Mouse (Mus musculus) Patski (cell line): ENCODE measurements around the gene Ambra1. TPM values are rescaled to one million over a fixed set of nuclear protein-coding genes. Genes with fewer than 3 reads are reported as not detected.

ENCODE experiments used
- ATAC-seq: fragments of 100-300 bp; one replicate; pipeline ENCODE4 v1.8.0; 2021
- CTCF ChIA-PET: fragments of 350-600 bp; sonication (Branson Sonifier 250); formaldehyde crosslinking; loops from one replicate; lab custom pipeline; 2022; ENCODE audit warnings: inconsistent platforms; lab: Charles Lee
- POLR2A ChIA-PET: fragments of 350-600 bp; sonication (Branson Sonifier 250); formaldehyde crosslinking; loops from one replicate; lab custom pipeline; 2022; ENCODE audit warnings: antibody characterized with exemption, inconsistent platforms; lab: Charles Lee
- DNase-seq: peaks from one replicate; pipeline ENCODE4 v3.0.0-alpha.2; 2011; ENCODE audit warnings: low read depth, low spot score
- H3K27me3 ChIP-seq: fragments of 371-371 bp; one replicate; pipeline ENCODE4 v1.5.1; 2021
- CTCF ChIP-seq: fragments of 100-300 bp; IDR thresholded peaks from one replicate; pipeline ENCODE4 v1.5.1; 2021
- in situ Hi-C: fragments of 300-500 bp; cut with MboI; formaldehyde crosslinking; loops from 3 replicates; pipeline ENCODE4 v1.11.1; 2018; ENCODE audit warnings: low pct_unique_long_range_greater_than_20kb, mixed read lengths
- polyA plus RNA-seq: library from polyadenylated mRNA; unstranded; gene quantifications from one replicate; pipeline ENCODE4 v1.2.3, GENCODE M21; 2021

The Ambra1 gene
- polyA plus RNA-seq, 1 experiment from 2014 or later: 27.5 TPM

GRCm38 (mm10) chr2:91965417-91965816 is 235.5 kb downstream of the Ambra1 start:
- ATAC-seq (no peak), DNase-seq (no peak)
- TF ChIP-seq CTCF: no peak
- ChIA-PET CTCF (no interaction called here), POLR2A (no interaction called here)
- H3K27me3 ChIP-seq: peaks cover 8% of the 10 kb centered on the region
- in situ Hi-C loops: no loop called here

- TF ChIP-seq CTCF: no peak
- no peak for DNase-seq
- in situ Hi-C loops: no loop called here
- peaks cover 8% of the 10 kb centered on the region for H3K27me3 ChIP-seq
- ChIA-PET CTCF (no interaction called here), POLR2A (no interaction called here)
- no peak for ATAC-seq
Observed at GRCm38 (mm10) chr2:91966367-91966766, 236.4 kb downstream of the Ambra1 start.

DNA sequence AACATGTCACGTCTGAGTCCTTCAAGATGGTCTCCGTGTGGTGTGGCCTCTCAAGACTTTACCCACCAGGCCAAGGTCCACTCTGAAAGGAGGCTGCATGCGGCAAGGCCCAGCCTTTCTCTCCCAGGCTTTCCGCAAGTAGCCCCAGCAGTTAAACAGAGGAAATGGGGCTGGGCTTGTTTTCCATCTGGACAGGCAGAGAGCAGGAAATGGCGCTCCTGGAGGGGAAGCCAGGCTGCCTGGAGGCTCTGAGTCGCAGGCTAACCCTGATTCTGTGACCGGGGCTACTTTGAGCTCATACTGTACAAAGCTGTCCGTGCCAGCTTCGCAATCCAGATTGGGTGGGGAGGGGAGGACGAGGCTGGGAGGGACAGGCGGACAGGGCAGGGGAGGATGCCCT is 238.0 kb downstream of the Ambra1 start:
- ATAC-seq (no peak), DNase-seq (no peak)
- ChIA-PET POLR2A (no interaction called here), CTCF (no interaction called here)
- peaks cover 14% of the 10 kb centered on the region for H3K27me3 ChIP-seq
- in situ Hi-C loops: no loop called here
- no peak for TF ChIP-seq CTCF

Other genes with a start within 250 kb of the Ambra1 start
- gene Ckap5, start 203.4 kb upstream of the Ambra1 start, polyA plus RNA-seq: 58.1 TPM
- not detected for gene F2, start 93.7 kb upstream of the Ambra1 start, polyA plus RNA-seq
- gene Zfp408, start 80.3 kb upstream of the Ambra1 start, polyA plus RNA-seq: 15.2 TPM
- 80.1 TPM for gene Arhgap1, start 80.3 kb upstream of the Ambra1 start, polyA plus RNA-seq
- gene Atg13, start 19.6 kb upstream of the Ambra1 start, polyA plus RNA-seq: 25.3 TPM
- gene Harbi1, start 19.3 kb upstream of the Ambra1 start, polyA plus RNA-seq: 11.4 TPM
- gene Chrm4, start 197.1 kb downstream of the Ambra1 start, polyA plus RNA-seq: not detected
- 0.13 TPM for gene Mdk, start 202.2 kb downstream of the Ambra1 start, polyA plus RNA-seq
- gene Gm9821, start 215.6 kb downstream of the Ambra1 start, polyA plus RNA-seq: 0.69 TPM
- gene Dgkz, start 245.7 kb downstream of the Ambra1 start, polyA plus RNA-seq: 38.5 TPM